Mouse (Mus musculus) gastrocnemius, adult 2 months (tissue): Measurements from ENCODE around the gene Gtf2f2. TPM values are rescaled to one million over a fixed set of nuclear protein-coding genes. Genes with fewer than 3 reads are reported as not detected.
A peak's percentile ranks its signal among the peaks of the same experiment; 100 is the strongest.

ENCODE experiments used
- DNase-seq: peaks from one replicate; pipeline ENCODE4 v3.0.0; 2022
- H3K27ac ChIP-seq: fragments of 200-600 bp; 2 replicates; pipeline ENCODE4 v1.8.1; 2022; ENCODE audit warnings: mild to moderate bottlenecking
- H3K4me3 ChIP-seq: fragments of 200-600 bp; 2 replicates; pipeline ENCODE4 v1.8.1; 2022; ENCODE audit warnings: mild to moderate bottlenecking, moderate library complexity
- CTCF ChIP-seq: fragments of 200-600 bp; IDR thresholded peaks from 2 replicates; pipeline ENCODE4 v1.8.1; 2022; ENCODE audit warnings: antibody characterized with exemption, mild to moderate bottlenecking, moderate library complexity
- intact Hi-C: fragments of 180-260 bp; cut with DNase I; formaldehyde crosslinking; loops from one replicate; pipeline ENCODE4 v1.15.1; 2025
- total RNA-seq, 2 experiments: library from RNA; stranded (reverse); gene quantifications; 2 replicates each; pipeline ENCODE4 v1.2.3; 2021

The Gtf2f2 gene
- total RNA-seq, 2 experiments from 2014 or later, result 11.2 to 14.8 TPM

DNA sequence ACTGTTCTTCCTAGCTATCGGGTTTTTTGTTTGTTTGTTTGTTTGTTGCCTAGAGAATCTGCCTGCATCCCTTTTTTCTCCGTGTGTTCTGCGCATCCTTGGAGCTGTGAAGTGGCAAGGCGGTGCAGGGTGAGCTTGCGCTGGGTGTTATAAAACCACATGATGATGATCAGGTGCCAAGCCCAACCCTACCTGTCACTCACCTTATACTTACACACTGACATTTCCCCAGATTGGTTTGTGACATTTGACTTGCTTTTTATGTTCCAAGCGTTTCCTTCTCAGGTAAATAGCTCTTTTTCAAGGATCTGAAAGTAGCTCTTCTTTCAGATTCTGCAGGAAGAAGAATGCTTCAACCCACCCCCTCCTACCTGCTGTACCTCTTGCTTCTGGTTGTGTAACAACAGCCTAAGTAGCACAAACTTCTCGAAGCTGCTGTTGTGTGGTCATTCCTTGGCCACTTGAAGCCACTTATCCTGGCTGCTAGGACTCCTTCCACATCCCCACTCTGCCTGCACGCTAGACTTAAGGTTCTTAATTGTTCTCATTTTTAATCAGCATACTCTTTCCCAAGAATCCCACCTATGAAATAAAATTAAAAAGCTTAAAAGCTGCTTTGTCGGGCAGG lies 143.8 kb downstream of the Gtf2f2 start:
- Histone ChIP-seq H3K27ac (no peak overlapping the region), H3K4me3 (no peak overlapping the region)
- no peak for DNase-seq
- intact Hi-C loops, result no loop called here
- TF ChIP-seq CTCF, result no peak

DNA sequence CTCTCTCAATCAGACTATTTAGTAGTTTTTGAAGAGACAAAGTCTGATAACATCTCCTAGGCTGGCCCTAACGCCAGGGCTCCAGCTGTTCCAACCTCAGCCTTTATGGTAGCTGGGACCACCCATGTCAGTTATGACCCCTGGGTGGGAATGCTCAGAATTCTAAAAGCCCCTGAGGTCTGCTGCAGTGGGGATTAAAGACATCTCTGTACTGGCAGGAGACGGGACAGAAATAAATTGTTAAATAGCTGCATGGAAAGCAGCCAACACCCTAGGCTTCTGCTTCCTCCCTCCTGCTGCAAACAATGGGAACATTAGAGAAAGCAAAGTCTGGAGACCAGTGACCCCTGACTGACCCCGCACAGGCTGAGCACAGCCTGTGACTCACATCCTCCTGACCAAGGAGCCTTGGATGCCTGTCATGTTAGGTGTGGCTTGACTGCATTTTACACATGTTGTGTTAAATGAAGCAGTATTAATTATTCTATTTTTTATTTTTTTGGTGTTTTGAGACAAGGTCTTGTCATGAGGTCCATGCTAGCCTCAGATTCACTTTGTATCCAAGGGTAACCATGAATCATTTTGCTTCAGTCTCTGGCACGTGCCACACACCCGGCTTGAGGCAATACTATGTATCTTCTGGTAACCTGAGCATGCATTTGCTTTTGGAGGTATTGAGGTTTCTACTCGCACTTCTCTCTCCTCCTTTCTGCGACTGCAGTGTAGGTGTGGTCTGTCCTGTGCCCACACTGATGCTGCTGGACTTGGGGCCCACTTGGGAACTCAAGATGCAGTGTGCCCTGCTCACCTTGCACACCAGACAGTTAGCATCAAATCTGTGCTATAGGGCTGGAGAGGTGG lies 146.9 kb downstream of the Gtf2f2 start:
- no peak for TF ChIP-seq CTCF
- DNase-seq, result peak; percentile 80
- intact Hi-C loops, result no loop called here
- peak overlapping the region; percentile 38 for H3K4me3 ChIP-seq
- H3K27ac ChIP-seq, result peak overlapping the region; percentile 82

- H3K27ac ChIP-seq, result peak overlapping the region; percentile 82
- no peak for TF ChIP-seq CTCF
- H3K4me3 ChIP-seq, result no peak overlapping the region
- no peak for DNase-seq
- intact Hi-C loops, result no loop called here
Measured at GRCm38 (mm10) chr14:75862701-75863100, 148.0 kb downstream of the Gtf2f2 start.

GRCm38 (mm10) chr14:75859619-75860018 lies 151.0 kb downstream of the Gtf2f2 start:
- no peak overlapping the region for H3K27ac ChIP-seq
- intact Hi-C loops, result no loop called here
- DNase-seq, result no peak
- H3K4me3 ChIP-seq, result no peak overlapping the region
- TF ChIP-seq CTCF, result peak; percentile 6; the same call in 1 of the 2 replicates

DNA sequence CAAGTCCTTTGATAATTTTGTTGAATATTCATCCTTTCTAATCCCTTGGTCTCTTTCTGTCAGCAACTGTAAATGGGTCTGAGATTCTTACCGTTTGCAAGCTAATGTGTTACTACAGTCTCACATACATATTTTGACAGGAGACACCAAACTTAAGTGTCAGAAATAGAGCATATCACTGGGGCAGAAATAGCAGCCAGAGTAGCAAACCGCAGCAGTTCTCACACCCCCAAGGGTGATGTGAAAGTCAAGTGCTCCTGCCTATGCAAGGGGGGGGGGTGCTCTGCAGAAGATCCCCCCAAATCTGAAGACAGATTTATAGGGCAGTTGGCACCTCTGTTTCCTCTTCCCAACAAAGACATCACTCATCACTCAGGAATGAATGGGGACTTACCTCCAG lies 152.5 kb downstream of the Gtf2f2 start:
- DNase-seq, result no peak
- no peak for TF ChIP-seq CTCF
- intact Hi-C loops, result no loop called here
- no peak overlapping the region for H3K4me3 ChIP-seq
- H3K27ac ChIP-seq, result no peak overlapping the region; the same call in 1 of the 2 replicates

- intact Hi-C loops, result no loop called here
- DNase-seq, result peak; percentile 62
- peak overlapping the region; percentile 40 for H3K4me3 ChIP-seq
- no peak for TF ChIP-seq CTCF
- H3K27ac ChIP-seq, result peak overlapping the region; percentile 74
Measured at GRCm38 (mm10) chr14:75855263-75855992, 155.2 kb downstream of the Gtf2f2 start.

GRCm38 (mm10) chr14:75852016-75852415 lies 158.6 kb downstream of the Gtf2f2 start:
- TF ChIP-seq CTCF, result no peak
- no peak overlapping the region for H3K27ac ChIP-seq
- DNase-seq, result no peak
- intact Hi-C loops, result no loop called here
- no peak overlapping the region for H3K4me3 ChIP-seq

DNA sequence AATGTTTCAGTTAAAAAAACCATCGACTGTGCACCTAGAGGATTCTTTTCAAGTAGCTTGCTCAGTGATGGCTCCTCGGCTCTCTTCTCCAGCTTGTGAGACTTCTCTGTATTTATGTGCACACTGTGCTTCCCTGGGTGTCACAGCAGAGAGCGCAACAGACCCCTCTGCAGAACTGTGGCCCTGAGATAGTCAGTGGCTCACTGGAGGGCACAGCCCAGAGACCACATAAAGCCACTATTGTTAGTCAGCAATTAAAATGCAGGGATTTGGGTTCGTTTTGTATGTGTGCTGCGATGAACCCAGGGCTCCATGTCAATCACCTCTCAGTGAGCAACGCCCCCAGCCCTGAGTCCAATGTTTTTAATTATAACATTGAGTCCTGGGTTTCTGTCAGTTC lies 159.8 kb downstream of the Gtf2f2 start:
- Histone ChIP-seq H3K4me3 (no peak overlapping the region), H3K27ac (no peak overlapping the region)
- intact Hi-C loops, result no loop called here
- DNase-seq, result no peak
- no peak for TF ChIP-seq CTCF

GRCm38 (mm10) chr14:75849842-75850568 lies 160.7 kb downstream of the Gtf2f2 start:
- TF ChIP-seq CTCF, result no peak
- Histone ChIP-seq H3K4me3 (no peak overlapping the region), H3K27ac (no peak overlapping the region)
- no peak for DNase-seq
- intact Hi-C loops, result no loop called here

GRCm38 (mm10) chr14:75849236-75849635 lies 161.4 kb downstream of the Gtf2f2 start:
- no peak for DNase-seq
- no peak for TF ChIP-seq CTCF
- intact Hi-C loops, result no loop called here
- H3K27ac ChIP-seq, result no peak overlapping the region
- H3K4me3 ChIP-seq, result no peak overlapping the region

- no peak overlapping the region for H3K27ac ChIP-seq
- H3K4me3 ChIP-seq, result peak overlapping the region; percentile 0; the same call in 1 of the 2 replicates
- TF ChIP-seq CTCF, result no peak
- intact Hi-C loops, result no loop called here
- DNase-seq, result no peak
Measured at GRCm38 (mm10) chr14:75848482-75848881, 162.2 kb downstream of the Gtf2f2 start.

GRCm38 (mm10) chr14:75847669-75848068 lies 163.0 kb downstream of the Gtf2f2 start:
- intact Hi-C loops, result no loop called here
- Histone ChIP-seq H3K4me3 (peak overlapping the region; percentile 98), H3K27ac (no peak overlapping the region)
- TF ChIP-seq CTCF, result no peak
- DNase-seq, result no peak

Other genes with a start within 250 kb of the Gtf2f2 start
- 10 to 100 TPM in 1 of 2 experiments, 1 to 10 TPM in 1; 6.6 to 10.5 TPM for gene Slc25a30, start 223.8 kb downstream of the Gtf2f2 start, total RNA-seq
- 1,000 to 10,000 TPM; 3,630 to 4,350 TPM for gene Tpt1, start 165.8 kb downstream of the Gtf2f2 start, total RNA-seq
- not detected for gene Kctd4, start 55.9 kb downstream of the Gtf2f2 start, total RNA-seq
- gene Gpalpp1, start 99.9 kb upstream of the Gtf2f2 start, total RNA-seq, result 1 to 10 TPM; 5.8 to 7.4 TPM
- 1 to 10 TPM; 3.8 to 3.9 TPM for gene Nufip1, start 100.0 kb upstream of the Gtf2f2 start, total RNA-seq